Mouse (Mus musculus): ENCODE results near the gene Kras.

Kras gene

GRCm38 (mm10) chr6:145187093-145188088 is 62.6 kb downstream of the Kras start:
- DNase-seq (ENCODE audit: low read depth, low spot score) = peak; percentile 31

- DNase-seq (ENCODE audit: low read depth, low spot score) = no peak
These were observed 63.9 kb downstream of the Kras start for GRCm38 (mm10) chr6:145186096-145186495.

GRCm38 (mm10) chr6:145182044-145182443 is 68.0 kb downstream of the Kras start:
- DNase-seq (ENCODE audit: low read depth, low spot score) = no peak

DNA sequence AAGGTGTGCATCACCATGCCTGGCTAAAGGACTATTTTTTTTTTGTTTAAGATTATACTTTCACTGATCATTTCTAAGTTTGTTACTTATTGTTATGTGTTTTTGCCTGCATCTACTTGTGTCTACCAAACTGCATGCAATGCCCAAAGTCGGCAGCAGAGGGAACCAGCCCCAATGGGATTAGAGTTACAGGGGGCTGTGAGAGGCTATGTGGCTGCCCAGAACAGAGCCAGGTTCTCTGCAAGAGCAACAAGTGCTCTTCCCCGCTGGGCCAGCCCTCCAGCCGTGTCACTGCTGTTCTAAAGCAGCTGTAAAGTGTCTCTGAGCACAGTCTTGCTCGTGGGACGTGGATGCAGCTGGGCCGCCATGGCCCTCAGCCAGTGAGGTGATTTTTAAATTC is 70.4 kb downstream of the Kras start:
- DNase-seq (ENCODE audit: low read depth, low spot score) = peak; percentile 39

GRCm38 (mm10) chr6:145176474-145176873 is 73.6 kb downstream of the Kras start:
- no peak for DNase-seq (ENCODE audit: low read depth, low spot score)

- no peak for DNase-seq (ENCODE audit: low read depth, low spot score)
These were observed 74.5 kb downstream of the Kras start for GRCm38 (mm10) chr6:145175571-145175981.

- DNase-seq (ENCODE audit: low read depth, low spot score) = peak; percentile 23
These were observed 76.3 kb downstream of the Kras start for GRCm38 (mm10) chr6:145173781-145174191.

DNA sequence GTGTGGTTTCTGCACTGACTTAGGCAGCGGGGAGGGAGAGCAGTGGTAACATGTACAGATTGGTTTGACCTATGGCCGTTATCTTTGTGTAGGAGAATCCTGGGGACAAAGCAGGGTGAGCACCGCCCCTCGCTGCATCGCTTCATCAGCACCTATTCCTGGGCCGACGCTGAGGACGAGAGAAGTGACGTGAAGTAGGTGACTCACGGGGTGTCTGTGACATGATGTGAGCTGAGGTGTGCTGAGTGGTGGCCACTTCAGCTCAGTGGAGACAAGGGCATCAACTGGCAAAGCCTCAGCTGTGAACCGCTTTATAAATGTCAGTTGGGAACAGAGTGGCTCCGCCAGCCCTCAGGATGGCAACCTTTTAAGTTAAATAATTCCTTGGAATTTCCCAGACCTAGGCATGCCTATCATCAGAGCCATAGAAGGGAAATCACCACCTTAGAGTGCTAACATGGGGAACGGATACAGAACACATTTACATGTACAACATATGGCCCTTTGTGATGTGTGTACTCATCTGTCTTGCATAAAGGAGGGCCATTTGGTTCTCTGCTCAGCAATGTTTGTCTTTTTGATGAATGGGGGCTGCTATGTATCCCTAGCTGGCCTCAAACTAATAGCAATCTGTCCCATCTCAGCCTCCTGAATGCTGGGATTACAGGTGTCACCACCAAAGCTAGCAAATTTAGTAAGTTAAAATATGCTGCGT is 78.0 kb downstream of the Kras start:
- DNase-seq (ENCODE audit: low read depth, low spot score) = no peak

Measured in retina, postnatal 7 days (tissue).